Mouse (Mus musculus) hindbrain, embryonic 14.5 days (tissue): Measurements from ENCODE around the gene Itga11. TPM values are rescaled to one million over a fixed set of nuclear protein-coding genes. Genes with fewer than 3 reads are reported as not detected.

ENCODE experiments used
- ATAC-seq: fragments of 200-750 bp; cut with Nextera tagmentation; 2 replicates; pipeline ENCODE4 v1.8.0; 2017; ENCODE audit warnings: moderate number of reproducible peaks, mild to moderate bottlenecking, moderate TSS enrichment, moderate library complexity; ENCODE audit not compliant: low FRiP score
- DNase-seq: peaks from one replicate; pipeline ENCODE4 v3.0.0-alpha.2; 2015; ENCODE audit warnings: low spot score
- H3K27ac ChIP-seq: fragments of 300-500 bp; sonication (generic); 2 replicates; pipeline ENCODE4 v1.5.1; 2014; ENCODE audit warnings: mild to moderate bottlenecking, moderate library complexity
- H3K27me3 ChIP-seq: fragments of 300-500 bp; sonication (generic); 2 replicates; pipeline ENCODE4 v1.6.1; 2014; ENCODE audit warnings: mild to moderate bottlenecking, low read length, mixed read lengths; ENCODE audit not compliant: control insufficient read depth, insufficient read depth
- H3K36me3 ChIP-seq: fragments of 300-500 bp; sonication (generic); replicated peaks from 2 replicates; pipeline ENCODE4 v1.6.1; 2014; ENCODE audit not compliant: control insufficient read depth, insufficient read depth
- H3K4me1 ChIP-seq: fragments of 300-500 bp; sonication (generic); replicated peaks from 2 replicates; pipeline ENCODE4 v1.6.1; 2014; ENCODE audit warnings: antibody characterized with exemption, low read length, mixed read lengths; ENCODE audit not compliant: control insufficient read depth, insufficient read depth
- H3K4me2 ChIP-seq: fragments of 300-500 bp; sonication (generic); replicated peaks from 2 replicates; pipeline ENCODE4 v1.6.1; 2014; ENCODE audit warnings: mild to moderate bottlenecking, moderate library complexity
- H3K4me3 ChIP-seq: fragments of 300-500 bp; sonication (generic); replicated peaks from 2 replicates; pipeline ENCODE4 v1.5.1; 2014; ENCODE audit warnings: mild to moderate bottlenecking, low read length
- H3K9ac ChIP-seq: fragments of 300-500 bp; sonication (generic); 2 replicates; pipeline ENCODE4 v1.6.1; 2014
- H3K9me3 ChIP-seq: fragments of 300-500 bp; sonication (generic); 2 replicates; pipeline ENCODE4 v1.6.1; 2016; ENCODE audit warnings: low read length; ENCODE audit not compliant: control insufficient read depth
- WGBS: fragments of 180-500 bp; shearing (Covaris S2); extraction: QIAGEN DNeasy Blood & Tissue Kit; methylation state at CpG from one replicate; pipeline ENCODE4 v1.1.7; 2014; 5-methylcytosine and 5-hydroxymethylcytosine counted together
- polyA plus RNA-seq: library from polyadenylated mRNA; unstranded; fragments of >200 nt; fragmentation: Nextera tagmentation; extraction: Ambion mirVana; gene quantifications from 2 replicates; pipeline ENCODE4 v1.2.1, GENCODE M21; 2014

Gene Itga11
- polyA plus RNA-seq, 1 experiment from 2014 or later: 1.4 TPM

DNA sequence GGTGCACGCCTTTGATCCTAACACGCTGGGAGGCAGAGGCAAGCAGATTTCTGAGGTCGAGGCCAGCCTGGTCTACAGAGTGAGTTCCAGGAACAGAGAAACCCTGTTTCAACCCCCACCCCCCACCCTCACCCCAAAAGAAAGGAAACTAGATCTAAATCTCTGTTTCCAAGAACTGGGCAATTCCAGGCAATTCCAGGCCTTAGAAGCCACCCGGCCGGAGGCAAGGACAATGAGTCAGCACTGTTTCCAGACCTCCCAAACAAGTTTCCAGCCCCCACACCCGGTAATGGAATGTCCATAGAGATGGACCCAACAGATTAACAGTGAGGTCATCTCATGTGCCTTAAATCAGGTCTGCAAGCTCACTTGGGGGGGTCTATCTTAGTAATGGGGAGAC is 152.3 kb downstream of the Itga11 start:
- Histone ChIP-seq H3K4me3 (no peak overlapping the region), H3K9ac (no peak overlapping the region), H3K4me1 (peaks cover 7% of the 10 kb centered on the region), H3K4me2 (no peak overlapping the region), H3K27ac (no peak overlapping the region), H3K9me3 (no peaks in the 10 kb centered on the region), H3K36me3 (no peaks in the 10 kb centered on the region), H3K27me3 (no peaks in the 10 kb centered on the region)
- DNase-seq (no peak), ATAC-seq (no peak)
- WGBS: 87% methylated on average over 6 of the region's 6 CpGs

Other genes with a start within 250 kb of the Itga11 start
- 35.8 and 38.5 TPM in 2 replicates for gene Coro2b, start 140.8 kb upstream of the Itga11 start, polyA plus RNA-seq
- 86.6 and 101 TPM in 2 replicates for gene Fem1b, start 134.1 kb downstream of the Itga11 start, polyA plus RNA-seq
- 5.4 and 7.1 TPM in 2 replicates for gene Cln6, start 161.0 kb downstream of the Itga11 start, polyA plus RNA-seq
- 16.7 and 32.8 TPM in 2 replicates for gene Calml4, start 180.3 kb downstream of the Itga11 start, polyA plus RNA-seq